Mouse (Mus musculus) skeletal muscle tissue, adult 2 months (tissue): ENCODE measurements around the gene Tnc.
"Not testable (repeated sequence)": the region's sequence is repeated elsewhere in the genome, so short reads cannot be mapped to it uniquely, and the experiment has no call there.

Experiments
- DNase-seq: peaks from one replicate; pipeline ENCODE4 v3.0.0-alpha.2; 2012; ENCODE audit warnings: low read depth, low spot score

Tnc gene

DNA sequence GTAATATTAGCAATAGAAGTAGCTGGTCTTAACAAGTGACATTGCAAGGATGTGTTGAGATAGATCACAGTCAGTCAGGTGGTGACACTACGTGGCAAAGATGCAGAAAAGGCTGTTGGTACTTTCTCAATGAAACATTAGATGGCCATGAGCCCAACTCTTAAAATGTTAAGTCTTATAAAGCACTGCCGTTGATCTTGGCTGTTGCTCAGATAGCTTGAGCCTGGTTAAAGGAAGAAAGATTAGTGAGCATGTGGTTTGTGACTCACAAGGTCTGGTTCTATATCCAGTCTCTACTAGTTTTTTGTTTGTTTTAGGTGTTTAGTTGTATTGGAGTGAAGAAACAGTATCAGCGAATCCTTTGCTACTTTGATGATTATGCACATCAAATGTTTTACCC is 76.9 kb downstream of the Tnc start:
- DNase-seq = no peak

- no peak for DNase-seq
These were observed 83.4 kb downstream of the Tnc start for GRCm38 (mm10) chr4:63963410-63963809.

GRCm38 (mm10) chr4:63961858-63962468 is 84.9 kb downstream of the Tnc start:
- no peak for DNase-seq

DNA sequence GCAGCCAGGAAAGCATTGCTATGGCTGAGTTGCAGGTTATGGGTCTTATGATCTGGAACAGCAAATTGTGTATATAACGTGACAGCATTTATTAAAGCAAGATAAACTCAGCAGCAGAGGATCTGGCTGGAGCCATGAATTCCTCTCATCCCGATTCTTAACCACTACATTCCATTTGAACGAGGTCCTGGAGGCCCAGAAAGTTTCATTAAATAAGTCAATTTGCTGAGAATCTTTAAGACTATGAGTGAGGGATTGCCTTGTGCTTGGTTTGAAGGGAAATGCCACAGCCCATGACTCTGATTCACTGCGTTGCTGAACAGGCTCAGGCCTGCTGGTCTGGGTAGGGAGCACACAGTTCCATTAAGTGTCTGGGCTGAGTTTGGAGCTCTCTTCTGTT is 88.2 kb downstream of the Tnc start:
- DNase-seq = no peak

DNA sequence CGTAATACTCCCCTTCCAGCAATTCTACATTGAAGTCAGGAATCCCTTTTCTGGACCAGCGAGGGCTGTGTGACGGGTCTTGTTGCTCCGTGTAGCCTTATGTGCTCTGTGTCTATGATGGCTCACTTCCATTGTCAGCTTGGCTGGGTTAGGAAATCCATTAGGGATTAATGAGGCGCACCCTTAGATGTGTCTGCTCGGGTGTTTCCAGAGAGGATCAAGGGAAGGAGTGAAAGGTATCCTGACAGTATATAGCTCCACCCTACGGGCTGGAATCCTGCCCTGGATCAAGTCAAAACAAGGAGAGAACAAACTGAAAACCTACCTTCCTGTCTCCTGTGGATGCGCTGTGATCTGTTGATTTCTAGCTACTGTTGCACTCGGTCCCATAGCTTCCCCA is 96.8 kb downstream of the Tnc start:
- DNase-seq = no peak

- not testable (repeated sequence) for DNase-seq
These were observed 98.1 kb downstream of the Tnc start for GRCm38 (mm10) chr4:63948688-63949073.

DNA sequence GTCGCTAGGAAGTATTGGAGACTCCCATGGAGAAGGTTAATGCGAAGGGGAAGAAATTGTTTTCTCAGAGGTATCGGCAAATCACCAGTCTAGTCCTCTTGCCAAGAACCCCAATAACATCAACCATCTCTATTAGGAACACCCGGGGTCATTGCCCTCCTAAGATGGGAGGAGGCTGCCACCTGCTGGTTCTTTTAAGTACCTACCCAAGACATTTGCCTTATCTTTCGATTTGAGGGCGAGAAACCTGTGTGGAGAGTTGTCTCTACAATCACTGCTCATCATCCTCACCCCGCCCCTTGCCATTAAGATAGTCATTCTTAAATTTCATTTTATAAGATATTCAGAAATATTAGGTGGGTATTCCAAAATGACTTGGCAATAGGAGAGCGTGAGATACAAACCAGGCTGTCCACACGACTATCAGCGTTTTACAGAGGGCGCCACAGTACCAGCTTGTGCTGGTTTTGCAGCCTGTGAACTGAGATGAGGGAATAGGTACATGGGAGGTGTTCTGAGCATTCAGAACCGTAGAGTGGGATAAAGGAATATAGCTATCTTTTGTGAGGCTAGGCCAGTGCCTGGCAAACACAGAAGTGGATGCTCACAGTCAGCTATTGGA is 98.6 kb downstream of the Tnc start:
- DNase-seq = peak; percentile 41

- no peak for DNase-seq
These were observed 103.0 kb downstream of the Tnc start for GRCm38 (mm10) chr4:63943813-63944212.

GRCm38 (mm10) chr4:63942875-63943274 is 103.9 kb downstream of the Tnc start:
- no peak for DNase-seq

- no peak for DNase-seq
These were observed 105.4 kb downstream of the Tnc start for GRCm38 (mm10) chr4:63941420-63941819.

GRCm38 (mm10) chr4:63939428-63939827 is 107.4 kb downstream of the Tnc start:
- no peak for DNase-seq

GRCm38 (mm10) chr4:63935960-63936359 is 110.9 kb downstream of the Tnc start:
- DNase-seq = no peak

DNA sequence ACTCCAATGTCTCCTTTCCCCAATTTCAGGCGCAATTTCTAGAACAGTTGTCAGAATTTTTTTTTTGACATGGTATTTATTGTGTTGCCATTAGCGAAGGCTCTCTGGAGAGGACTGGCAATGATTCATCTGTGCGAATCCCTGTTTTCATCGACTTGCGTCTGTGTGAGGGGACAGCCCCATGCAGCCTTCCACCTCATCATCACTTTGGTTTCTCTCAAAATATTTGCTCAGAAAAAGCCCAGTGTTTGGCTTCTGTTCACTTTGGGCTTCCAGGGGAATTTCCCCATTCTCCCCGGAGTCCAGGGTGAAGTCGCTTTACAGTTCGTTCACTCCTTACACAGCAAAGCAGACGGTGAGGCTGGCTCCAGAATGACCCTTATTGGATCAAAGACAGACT is 111.5 kb downstream of the Tnc start:
- no peak for DNase-seq

GRCm38 (mm10) chr4:63930863-63931262 is 116.0 kb downstream of the Tnc start:
- DNase-seq = no peak

- no peak for DNase-seq
These were observed 117.3 kb downstream of the Tnc start for GRCm38 (mm10) chr4:63929490-63929889.

GRCm38 (mm10) chr4:63928192-63928591 is 118.6 kb downstream of the Tnc start:
- DNase-seq = no peak

- no peak for DNase-seq
These were observed 129.6 kb downstream of the Tnc start for GRCm38 (mm10) chr4:63917181-63917580.

- no peak for DNase-seq
These were observed 130.1 kb downstream of the Tnc start for GRCm38 (mm10) chr4:63916753-63917152.

DNA sequence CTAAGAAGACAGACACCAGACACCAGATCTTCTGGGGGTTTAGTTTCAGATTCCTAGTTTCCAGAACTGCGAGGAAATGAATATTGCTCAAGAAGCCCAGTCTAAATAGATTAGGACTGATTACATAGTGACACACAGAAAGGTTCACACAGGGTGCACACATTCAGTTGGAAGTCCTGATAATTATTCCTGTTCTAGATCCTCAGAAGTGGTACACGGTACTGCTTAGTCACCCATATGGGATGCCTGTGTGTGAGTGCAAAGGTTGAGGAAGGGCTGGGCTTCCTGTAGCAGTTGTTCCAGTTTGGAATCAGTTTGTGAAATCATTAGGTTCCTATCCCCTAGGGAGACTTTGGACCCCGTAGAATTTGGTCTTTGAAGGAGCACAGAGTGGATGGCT is 130.5 kb downstream of the Tnc start:
- no peak for DNase-seq
